ENCODE assay signal across 16 mouse cellular contexts in the genomic region with DNA sequence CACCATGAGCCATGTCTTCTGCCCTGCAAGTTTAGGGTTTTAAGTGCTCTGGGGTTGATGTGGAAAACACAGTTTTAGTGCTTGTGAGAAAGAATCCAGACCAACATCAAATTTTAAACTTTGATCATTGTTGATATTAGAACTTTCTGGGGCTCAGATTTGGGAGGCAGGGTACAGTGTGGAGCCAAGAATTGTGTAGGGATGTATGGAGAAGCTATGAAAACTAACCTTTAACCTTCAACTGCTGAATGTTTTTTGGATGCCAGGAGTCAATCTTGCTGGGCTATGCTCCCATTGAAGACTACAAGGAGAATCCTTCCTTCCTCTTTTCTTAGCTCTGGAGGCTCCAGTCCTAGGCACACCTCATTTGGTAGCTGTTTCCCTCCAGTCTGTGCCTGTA.
"Had no signal": no experiment of that assay in that cellular context is flagged by ENCODE, and none has a peak within 500 bp of the region (broad histone marks: within the 10 kb centered on the region; RNA-seq: fewer than 3 reads in every experiment).

No protein-coding gene starts in this region.

- H3K4me1 ChIP-seq: midbrain, embryonic 10.5 days had no signal

- H3K9me3 ChIP-seq: liver, embryonic 13.5 days; megakaryocyte, embryonic 14.5 days; midbrain, embryonic 10.5 days; midbrain, embryonic 13.5 days; neural tube, embryonic 13.5 days had no signal

- ATAC-seq: intestine, embryonic 16.5 days; midbrain, embryonic 13.5 days; midbrain, embryonic 16.5 days had no signal

- H3K27me3 ChIP-seq: liver, embryonic 13.5 days; megakaryocyte, embryonic 14.5 days; midbrain, embryonic 13.5 days; neural tube, embryonic 13.5 days had no signal

- DNase-seq: kidney, adult 18-20 months; kidney, postnatal 14 days; kidney, postnatal 4 days; layer of hippocampus, postnatal 36 days; liver, embryonic 13.5 days; lung, postnatal 10 days; thymus, adult 18-20 months; thymus, postnatal 36 days had no signal

- H3K9ac ChIP-seq: liver, embryonic 13.5 days; midbrain, embryonic 13.5 days; neural tube, embryonic 13.5 days had no signal

- H3K27ac ChIP-seq: liver, embryonic 13.5 days; midbrain, embryonic 10.5 days; midbrain, embryonic 13.5 days; neural tube, embryonic 13.5 days had no signal

- H3K4me3 ChIP-seq: left cerebral cortex, adult 2 months; liver, embryonic 13.5 days; megakaryocyte, embryonic 14.5 days; midbrain, embryonic 10.5 days; midbrain, embryonic 13.5 days; myocyte; neural tube, embryonic 13.5 days had no signal

- H3K4me2 ChIP-seq: liver, embryonic 13.5 days; midbrain, embryonic 13.5 days; neural tube, embryonic 13.5 days had no signal
